Mouse (Mus musculus): ENCODE measurements around the gene Ppp1r36. TPM values are rescaled to one million over a fixed set of nuclear protein-coding genes. Genes with fewer than 3 reads are reported as not detected.

The Ppp1r36 gene
- total and polyA plus RNA-seq, 3 experiments = not detected

GRCm38 (mm10) chr12:76368790-76369205 lies 48.5 kb upstream of the Ppp1r36 start:
- peak overlapping the region; percentile 75 to 99 (median 76) for H3K4me3 ChIP-seq (replicated peaks in 1 of 3; ENCODE audit: low read depth in 2 of 3, low read length in 2 of 3, poor library complexity in 1 of 3)
- H3K4me1 ChIP-seq (ENCODE audit: control insufficient read depth in 1 of 2, insufficient read depth in 2 of 2) = peaks cover 0 to 47% of the 10 kb centered on the region in 2 experiments; a peak in 2 of 4 replicates
- H3K4me2 ChIP-seq (ENCODE audit: insufficient read depth, low read depth, poor library complexity, severe bottlenecking) = peak overlapping the region; percentile 88
- dilution Hi-C loops (cut with MboI; ENCODE audit: extremely low pct_ligation_motif_present, extremely low pct_unique_long_range_greater_than_20kb, low sequenced_read_pairs) = no loop called here
- in situ Hi-C loops (cut with MboI; ENCODE audit: low pct_ligation_motif_present, low pct_unique_long_range_greater_than_20kb, low sequenced_read_pairs) = loop anchor here (10.0 kb wide), 1 partner anchor 226 kb away; no protein-coding TSS in a partner anchor
- no peaks in the 10 kb centered on the region for H3K9me3 ChIP-seq (replicated peaks; ENCODE audit: low read length)
- peaks cover 0 to 10% of the 10 kb centered on the region in 2 experiments for H3K36me3 ChIP-seq (replicated peaks in 1 of 2; ENCODE audit: control insufficient read depth in 1 of 2, insufficient read depth in 1 of 2, low read length in 1 of 2)
- TF ChIP-seq ELF1 (IDR thresholded peaks at IDR 0.05; ENCODE audit: low read depth, low read length) = no peak
- 0 out of 2 replicates have a peak, but pooled peaks have one; percentile 34 for TF ChIP-seq MAZ (IDR thresholded peaks at IDR 0.05; ENCODE audit: low read depth, low read length)
- TF ChIP-seq JUND (conservative IDR thresholded peaks at IDR 0.05; ENCODE audit: low read depth, low read length) = no peak
- 0 out of 2 replicates have a peak, but pooled peaks have one; percentile 7 for TF ChIP-seq ETS1 (conservative IDR thresholded peaks at IDR 0.05; ENCODE audit: low read depth, low read length)
- peak; percentile 77; the same call in 1 of the 2 replicates for TF ChIP-seq SIN3A (IDR thresholded peaks at IDR 0.05; ENCODE audit: low read length)
- 0 out of 2 replicates have a peak, but pooled peaks have one; percentile 12 for TF ChIP-seq NRF1 (IDR thresholded peaks at IDR 0.05; ENCODE audit: low read depth, low read length)
- TF ChIP-seq CHD2 (IDR thresholded peaks at IDR 0.05; ENCODE audit: low read length) = peak; percentile 75
- TF ChIP-seq MAX (IDR thresholded peaks at IDR 0.05; ENCODE audit: low read length) = no peak
- no peaks in the 10 kb centered on the region for H3K27me3 ChIP-seq (replicated peaks)
- DNase-seq (ENCODE audit: extremely low read depth) = no peak
- H3K9ac ChIP-seq (ENCODE audit: insufficient read depth, low read depth) = peak overlapping the region; percentile 96
- H3K79me2 ChIP-seq (replicated peaks; ENCODE audit: control insufficient read depth, extremely low read depth, insufficient read depth, poor library complexity, severe bottlenecking) = peaks cover 73% of the 10 kb centered on the region
- H3K27ac ChIP-seq (ENCODE audit: insufficient read depth, low read depth) = peak overlapping the region; percentile 98

GRCm38 (mm10) chr12:76369206-76369977 lies 47.9 kb upstream of the Ppp1r36 start, which contains the start of gene Zbtb25:
Zbtb25 (minus strand) TSS chr12:76369602.
- Histone ChIP-seq H3K36me3 (replicated peaks in 1 of 2; ENCODE audit: control insufficient read depth in 1 of 2, insufficient read depth in 1 of 2, low read length in 1 of 2) (peaks cover 0 to 4% of the 10 kb centered on the region in 2 experiments), H3K4me3 (replicated peaks in 1 of 3; ENCODE audit: low read depth in 2 of 3, low read length in 2 of 3, poor library complexity in 1 of 3) (peak within 1 kb of the TSS; percentile 75 to 99 (median 76)), H3K27ac (ENCODE audit: insufficient read depth, low read depth) (peak within 1 kb of the TSS; percentile 98), H3K4me2 (ENCODE audit: insufficient read depth, low read depth, poor library complexity, severe bottlenecking) (peak within 1 kb of the TSS; percentile 88), H3K9ac (ENCODE audit: insufficient read depth, low read depth) (peak within 1 kb of the TSS; percentile 96), H3K9me3 (replicated peaks; ENCODE audit: low read length) (no peaks in the 10 kb centered on the region), H3K27me3 (replicated peaks) (no peaks in the 10 kb centered on the region), H3K4me1 (ENCODE audit: control insufficient read depth in 1 of 2, insufficient read depth in 2 of 2) (peaks cover 0 to 46% of the 10 kb centered on the region in 2 experiments; a peak in 2 of 4 replicates), H3K79me2 (replicated peaks; ENCODE audit: control insufficient read depth, extremely low read depth, insufficient read depth, poor library complexity, severe bottlenecking) (peaks cover 73% of the 10 kb centered on the region)
- dilution Hi-C loops (cut with MboI; ENCODE audit: extremely low pct_ligation_motif_present, extremely low pct_unique_long_range_greater_than_20kb, low sequenced_read_pairs) = no loop called here
- in situ Hi-C loops (cut with MboI; ENCODE audit: low pct_ligation_motif_present, low pct_unique_long_range_greater_than_20kb, low sequenced_read_pairs) = loop anchor here (10.0 kb wide), 1 partner anchor 225 kb away; no protein-coding TSS in a partner anchor
- peak; percentile 74 for DNase-seq (ENCODE audit: extremely low read depth)
- TF ChIP-seq USF2 (conservative IDR thresholded peaks at IDR 0.05; ENCODE audit: low read depth, low read length) = no peak; the same call in 1 of the 2 replicates
- TF ChIP-seq CHD2 (IDR thresholded peaks at IDR 0.05; ENCODE audit: low read length) = peak; percentile 72; the same call in 1 of the 2 replicates
- peak; percentile 77 for TF ChIP-seq NRF1 (IDR thresholded peaks at IDR 0.05; ENCODE audit: low read depth, low read length)
- TF ChIP-seq MXI1 (IDR thresholded peaks at IDR 0.05; ENCODE audit: low read depth, low read length) = peak; percentile 64; the same call in 1 of the 2 replicates
- no peak for TF ChIP-seq IRF4 (IDR thresholded peaks at IDR 0.05; ENCODE audit: low read depth, low read length)
- TF ChIP-seq ELF1 (IDR thresholded peaks at IDR 0.05; ENCODE audit: low read depth, low read length) = peak; percentile 63
- 0 out of 2 replicates have a peak, but pooled peaks have one; percentile 11 for TF ChIP-seq MYC (IDR thresholded peaks at IDR 0.05; ENCODE audit: low read depth, low read length)
- peak; percentile 52; the same call in 1 of the 2 replicates for TF ChIP-seq ZMIZ1 (IDR thresholded peaks at IDR 0.05; ENCODE audit: low read depth, low read length)
- 0 out of 2 replicates have a peak, but pooled peaks have one; percentile 47 for TF ChIP-seq KAT2A (IDR thresholded peaks at IDR 0.05; ENCODE audit: insufficient replicate concordance, low read length)
- peak; percentile 91 for TF ChIP-seq BHLHE40 (IDR thresholded peaks at IDR 0.05; ENCODE audit: low read depth, low read length)
- no peak for TF ChIP-seq ZC3H11A (IDR thresholded peaks at IDR 0.05; ENCODE audit: low read depth, low read length)
- TF ChIP-seq NELFE (IDR thresholded peaks at IDR 0.05; ENCODE audit: low read depth, low read length) = peak; percentile 66; the same call in 1 of the 2 replicates
- peak; percentile 61; the same call in 1 of the 2 replicates for TF ChIP-seq MAX (IDR thresholded peaks at IDR 0.05; ENCODE audit: low read length)
- no peak for TF ChIP-seq TBP (conservative IDR thresholded peaks at IDR 0.05; ENCODE audit: low read depth, low read length)
- no peak for TF ChIP-seq SMC3 (IDR thresholded peaks at IDR 0.05; ENCODE audit: low read depth, low read length)
- TF ChIP-seq TCF12 (IDR thresholded peaks at IDR 0.05; ENCODE audit: low read depth, low read length) = peak; percentile 77
- TF ChIP-seq USF1 (IDR thresholded peaks at IDR 0.05; ENCODE audit: low read depth, low read length) = peak; percentile 87
- TF ChIP-seq POLR2A (IDR thresholded peaks at IDR 0.05; ENCODE audit: low read depth, low read length) = peak; percentile 79
- TF ChIP-seq PAX5 (IDR thresholded peaks at IDR 0.05; ENCODE audit: low read length) = no peak
- TF ChIP-seq UBTF (IDR thresholded peaks at IDR 0.05; ENCODE audit: low read depth, low read length) = peak; percentile 80
- peak; percentile 69; the same call in 1 of the 2 replicates for TF ChIP-seq POLR2AphosphoS2 (IDR thresholded peaks at IDR 0.05; ENCODE audit: low read depth, low read length)
- TF ChIP-seq ZNF384 (IDR thresholded peaks at IDR 0.05; ENCODE audit: low read depth, low read length) = peak; percentile 86
- no peak for TF ChIP-seq MAFK (IDR thresholded peaks at IDR 0.05; ENCODE audit: insufficient replicate concordance, low read length)
- peak; percentile 63; the same call in 1 of the 2 replicates for TF ChIP-seq MEF2A (IDR thresholded peaks at IDR 0.05; ENCODE audit: borderline replicate concordance, low read depth, low read length)
- no peak for TF ChIP-seq E2F4 (IDR thresholded peaks at IDR 0.05; ENCODE audit: insufficient replicate concordance, low read depth, low read length)

Data from CH12.LX (cell line).